Mouse (Mus musculus): Measurements from ENCODE around the gene Ccr10.

DNA sequence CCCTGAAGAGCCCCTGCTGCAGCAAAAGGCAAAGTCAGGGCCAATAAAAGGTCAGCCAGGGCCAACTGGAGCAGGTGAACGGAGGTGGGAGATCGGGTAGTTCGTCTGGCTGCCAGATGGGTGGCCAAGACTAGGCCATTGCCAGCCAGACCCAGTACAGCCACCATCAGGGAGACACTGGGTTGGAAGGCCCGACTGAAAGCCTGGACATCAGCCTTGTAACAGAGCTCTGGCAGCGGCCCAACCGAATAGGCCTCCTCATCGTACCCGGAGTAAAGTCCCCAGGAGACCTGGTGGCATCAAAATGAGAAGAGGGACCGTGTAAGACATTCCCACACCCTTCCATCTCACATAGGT lies 876 bp downstream of the Ccr10 start:
- TF ChIP-seq CTCF (IDR thresholded peaks at IDR 0.05; ENCODE audit: control insufficient read depth, insufficient read depth, insufficient replicate concordance, low read depth, low read length) (no peak), POLR2A (IDR thresholded peaks at IDR 0.05; ENCODE audit: control insufficient read depth, low read depth, low read length) (no peak)

Data from testis, adult 2 months (tissue).